Mouse (Mus musculus): ENCODE measurements around the gene Hnrnpa0. TPM values are rescaled to one million over a fixed set of nuclear protein-coding genes. Genes with fewer than 3 reads are reported as not detected.

The Hnrnpa0 gene
- 10 to 100 TPM; 90.1 to 90.8 TPM for polyA plus RNA-seq (2017; shearing (Covaris generic))

DNA sequence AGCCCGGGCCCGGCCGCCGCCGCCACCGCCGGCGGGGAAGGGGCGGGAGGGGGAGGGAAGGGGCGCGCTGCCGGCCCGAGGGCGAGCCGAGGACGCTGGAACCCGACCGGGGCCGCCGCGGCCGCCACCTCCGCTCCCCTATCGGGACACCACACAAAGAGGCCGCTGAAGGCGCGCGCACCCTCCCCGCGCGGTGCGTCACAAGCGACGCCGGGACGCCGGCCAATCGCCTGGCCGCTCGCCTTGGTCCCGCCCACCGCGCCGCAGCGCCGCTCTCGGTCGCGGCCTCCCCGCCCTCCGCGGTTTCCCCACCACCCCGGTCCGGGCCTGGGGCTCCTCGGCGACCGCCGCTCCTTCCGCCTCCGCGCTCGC, at the start of gene Hnrnpa0:
Gene Hnrnpa0 (minus strand): TSS at position 161 of the 372 bp plus-strand sequence.

DNA sequence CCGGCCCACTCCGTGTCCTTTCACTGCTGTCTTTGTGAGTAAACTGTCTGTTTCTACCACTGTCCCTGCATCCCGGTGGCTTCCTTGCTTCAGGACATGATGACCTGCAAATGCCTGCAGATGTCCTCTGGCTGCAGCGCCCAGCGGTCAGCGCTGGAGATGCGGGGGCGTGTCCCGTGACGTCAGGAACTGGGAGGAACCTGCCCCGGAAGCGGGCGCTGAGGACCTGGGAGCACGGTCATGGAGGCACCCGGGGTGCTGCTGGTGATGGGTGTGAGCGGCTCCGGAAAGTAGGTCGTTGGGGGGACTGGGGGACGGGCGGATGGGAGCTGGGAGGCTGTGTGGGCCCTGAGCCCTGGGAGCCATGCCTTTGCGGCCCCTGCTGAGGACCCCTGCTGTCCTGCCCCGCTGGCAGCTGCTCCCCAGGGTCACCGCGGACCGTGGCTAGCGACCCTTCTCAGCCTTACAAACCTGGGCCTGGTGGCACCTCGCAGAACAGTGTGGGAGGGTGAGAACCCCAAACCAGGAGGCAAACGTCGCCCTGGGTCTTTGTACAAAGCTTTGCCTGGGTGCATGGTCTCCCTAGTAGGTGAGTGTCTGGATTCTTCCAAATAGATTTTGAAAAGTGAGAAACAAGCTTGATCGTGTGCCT, 29.2 kb upstream of the Hnrnpa0 start, which contains the start of gene Idnk:
Gene Idnk (plus strand): TSS at position 203 of the 652 bp plus-strand sequence.

DNA sequence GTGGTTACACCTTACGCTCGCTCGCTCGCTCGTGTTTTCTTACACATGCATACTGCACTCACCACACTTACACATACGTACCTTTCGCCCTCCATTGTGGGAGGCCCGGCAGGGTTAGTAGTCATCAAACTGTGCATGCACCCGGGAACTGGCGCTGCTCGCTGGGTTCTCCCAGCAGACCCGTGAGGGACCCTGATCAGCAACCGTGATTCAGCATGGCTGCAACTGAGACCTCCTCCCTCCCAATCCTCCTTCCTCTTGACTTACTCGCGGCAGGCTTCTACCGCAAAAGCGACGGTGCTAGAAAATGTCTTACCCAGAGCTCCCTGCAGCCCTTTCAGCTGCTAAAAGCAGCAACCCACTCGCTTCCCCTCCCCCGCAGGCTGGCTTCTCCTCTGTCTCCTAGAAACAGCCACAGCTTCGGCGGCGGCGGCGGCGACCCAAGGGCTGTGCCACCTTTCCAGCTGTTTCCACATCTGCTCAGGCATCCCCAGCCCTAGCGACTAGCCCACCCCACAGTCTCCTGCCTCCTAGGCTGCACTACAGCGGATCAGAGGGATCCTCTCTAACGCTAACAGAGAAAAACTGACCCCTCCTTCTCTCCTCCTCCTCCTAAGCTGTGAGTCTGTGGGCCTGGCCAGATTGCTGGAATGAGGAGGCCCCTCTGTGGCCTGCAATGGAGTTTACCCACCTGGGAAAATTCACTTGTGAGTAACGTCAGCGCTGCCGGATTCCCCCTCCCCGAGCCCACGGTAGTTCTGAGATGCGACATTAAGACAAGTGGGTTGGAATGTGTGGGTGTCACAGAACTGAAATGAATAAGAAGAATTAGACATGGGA, 15.1 kb downstream of the Hnrnpa0 start, which contains the start of gene Klhl3:
Gene Klhl3 (minus strand): TSS at position 532 of the 840 bp plus-strand sequence.

Other genes with a start within 250 kb of the Hnrnpa0 start
- gene Spock1, start 220.2 kb downstream of the Hnrnpa0 start, polyA plus RNA-seq (2017; shearing (Covaris generic)): under 1 TPM in 1 of 2 experiments, not detected in 1; 0.05 TPM
- 1 to 10 TPM; 2.4 to 2.6 TPM for gene Klhl3, start 15.0 kb downstream of the Hnrnpa0 start, polyA plus RNA-seq (2017; shearing (Covaris generic))
- 100 to 1,000 TPM; 173 to 186 TPM for gene Idnk, start 29.1 kb upstream of the Hnrnpa0 start, polyA plus RNA-seq (2017; shearing (Covaris generic))
- 100 to 1,000 TPM; 129 to 147 TPM for gene Ubqln1, start 87.1 kb upstream of the Hnrnpa0 start, polyA plus RNA-seq (2017; shearing (Covaris generic))
- gene Gkap1, start 147.1 kb upstream of the Hnrnpa0 start, polyA plus RNA-seq (2017; shearing (Covaris generic)): 1 to 10 TPM in 1 of 2 experiments, under 1 TPM in 1; 0.75 to 2.9 TPM
- gene Kif27, start 230.6 kb upstream of the Hnrnpa0 start, polyA plus RNA-seq (2017; shearing (Covaris generic)): under 1 TPM; 0.05 to 0.18 TPM